Mouse (Mus musculus) intestine, embryonic 15.5 days (tissue): Measurements from ENCODE around the gene Crabp1. TPM values are rescaled to one million over a fixed set of nuclear protein-coding genes. Genes with fewer than 3 reads are reported as not detected.

Experiments
- ATAC-seq: fragments of 200-750 bp; cut with Nextera tagmentation; 2 replicates; pipeline ENCODE4 v1.8.0; 2017; ENCODE audit warnings: moderate TSS enrichment, moderate library complexity
- H3K27ac ChIP-seq: fragments of 300-500 bp; sonication (generic); 2 replicates; pipeline ENCODE4 v1.5.1; 2015; ENCODE audit warnings: mild to moderate bottlenecking, inconsistent platforms
- H3K27me3 ChIP-seq: fragments of 300-500 bp; sonication (generic); replicated peaks from 2 replicates; pipeline ENCODE4 v1.6.1; 2015; ENCODE audit warnings: inconsistent platforms
- H3K36me3 ChIP-seq: fragments of 300-500 bp; sonication (generic); 2 replicates; pipeline ENCODE4 v1.6.1; 2015; ENCODE audit warnings: inconsistent platforms
- H3K4me1 ChIP-seq: fragments of 300-500 bp; sonication (generic); replicated peaks from 2 replicates; pipeline ENCODE4 v1.6.1; 2015; ENCODE audit warnings: inconsistent platforms
- H3K4me2 ChIP-seq: fragments of 300-500 bp; sonication (generic); replicated peaks from 2 replicates; pipeline ENCODE4 v1.6.1; 2015; ENCODE audit warnings: mild to moderate bottlenecking, inconsistent platforms
- H3K4me3 ChIP-seq: fragments of 300-500 bp; sonication (generic); replicated peaks from 2 replicates; pipeline ENCODE4 v1.5.1; 2015; ENCODE audit warnings: inconsistent platforms
- H3K9ac ChIP-seq: fragments of 300-500 bp; sonication (generic); 2 replicates; pipeline ENCODE4 v1.6.1; 2015; ENCODE audit warnings: inconsistent platforms
- H3K9me3 ChIP-seq: fragments of 300-500 bp; sonication (generic); 2 replicates; pipeline ENCODE4 v1.6.1; 2016; ENCODE audit warnings: inconsistent platforms
- WGBS: fragments of 180-500 bp; shearing (Covaris S2); methylation state at CpG from one replicate; pipeline ENCODE4 v1.1.7; 2015; 5-methylcytosine and 5-hydroxymethylcytosine counted together
- polyA plus RNA-seq: library from polyadenylated mRNA; unstranded; fragments of >200 nt; fragmentation: Nextera tagmentation; extraction: Ambion mirVana; gene quantifications from 2 replicates; pipeline ENCODE4 v1.2.1, GENCODE M21; 2015

Gene Crabp1
- polyA plus RNA-seq, 1 experiment from 2014 or later, result 16.7 TPM

- no peak overlapping the region for H3K27ac ChIP-seq
- no peaks in the 10 kb centered on the region for H3K36me3 ChIP-seq
- no peaks in the 10 kb centered on the region for H3K27me3 ChIP-seq
- WGBS, result 51% methylated on average over 13 of the region's 13 CpGs
- H3K4me3 ChIP-seq, result no peak overlapping the region
- H3K4me1 ChIP-seq, result no peaks in the 10 kb centered on the region
- no peaks in the 10 kb centered on the region for H3K9me3 ChIP-seq
- H3K4me2 ChIP-seq, result no peak overlapping the region
- ATAC-seq, result peak; percentile 49; the same call in 1 of the 2 replicates
- H3K9ac ChIP-seq, result no peak overlapping the region
These were observed 18.7 kb upstream of the Crabp1 start for GRCm38 (mm10) chr9:54745740-54746370.

GRCm38 (mm10) chr9:54750215-54750981, 14.2 kb upstream of the Crabp1 start:
- H3K27ac ChIP-seq, result no peak overlapping the region
- H3K4me3 ChIP-seq, result no peak overlapping the region
- no peak overlapping the region for H3K4me2 ChIP-seq
- H3K27me3 ChIP-seq, result no peaks in the 10 kb centered on the region
- no peak overlapping the region for H3K9ac ChIP-seq
- WGBS, result 84% methylated on average over 7 of the region's 7 CpGs
- H3K9me3 ChIP-seq, result no peaks in the 10 kb centered on the region
- no peaks in the 10 kb centered on the region; the same call in 1 of the 2 replicates for H3K4me1 ChIP-seq
- H3K36me3 ChIP-seq, result no peaks in the 10 kb centered on the region
- no peak for ATAC-seq

GRCm38 (mm10) chr9:54751684-54752083, 12.9 kb upstream of the Crabp1 start:
- no peak overlapping the region for H3K4me2 ChIP-seq
- no peaks in the 10 kb centered on the region for H3K36me3 ChIP-seq
- H3K27me3 ChIP-seq, result no peaks in the 10 kb centered on the region
- 84% methylated on average over 2 of the region's 2 CpGs for WGBS
- no peaks in the 10 kb centered on the region; the same call in 1 of the 2 replicates for H3K4me1 ChIP-seq
- no peak overlapping the region for H3K27ac ChIP-seq
- ATAC-seq, result no peak
- H3K9ac ChIP-seq, result no peak overlapping the region
- H3K9me3 ChIP-seq, result no peaks in the 10 kb centered on the region
- H3K4me3 ChIP-seq, result no peak overlapping the region

DNA sequence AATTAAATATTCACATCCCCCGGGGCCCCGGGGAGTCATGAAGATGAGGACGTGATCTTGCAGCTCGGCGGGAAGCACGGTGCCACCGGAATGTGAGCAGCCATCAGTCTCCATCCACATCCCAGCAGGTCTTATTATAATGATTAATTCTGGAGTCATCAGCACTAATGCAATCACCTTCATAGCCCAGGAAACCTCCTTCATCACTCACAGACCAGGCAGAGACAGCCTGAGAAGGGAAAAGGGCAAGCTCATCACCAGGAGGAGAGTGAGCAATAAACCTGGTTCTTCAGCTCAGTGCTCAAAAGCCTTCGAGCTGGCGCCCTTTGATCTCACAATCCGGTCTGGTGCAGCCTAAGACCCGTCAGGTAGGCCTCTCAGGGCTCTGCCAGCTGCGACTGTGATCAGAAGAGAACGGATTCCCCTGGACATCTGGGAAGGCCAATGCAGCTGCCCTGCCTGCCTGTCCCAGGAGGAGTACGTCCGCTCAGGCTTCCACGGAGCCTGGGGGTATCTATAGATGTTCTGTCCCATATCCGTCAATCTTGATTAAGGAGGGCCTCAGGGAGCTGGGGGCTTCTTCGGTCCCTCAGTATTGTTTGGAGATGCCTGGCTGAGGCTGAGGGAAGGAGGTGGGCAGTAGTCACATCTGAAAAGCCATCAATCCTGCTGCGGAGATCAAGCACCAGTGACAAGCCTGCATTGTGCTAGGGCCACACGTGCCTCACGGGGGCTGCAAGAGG, 12.2 kb upstream of the Crabp1 start:
- H3K9ac ChIP-seq, result no peak overlapping the region
- H3K27ac ChIP-seq, result no peak overlapping the region
- 31% methylated on average over 21 of the region's 21 CpGs for WGBS
- H3K36me3 ChIP-seq, result no peaks in the 10 kb centered on the region
- H3K4me1 ChIP-seq, result no peaks in the 10 kb centered on the region; the same call in 1 of the 2 replicates
- H3K4me2 ChIP-seq, result no peak overlapping the region
- no peaks in the 10 kb centered on the region for H3K9me3 ChIP-seq
- no peak overlapping the region for H3K4me3 ChIP-seq
- peak; percentile 47; the same call in 1 of the 2 replicates for ATAC-seq
- no peaks in the 10 kb centered on the region for H3K27me3 ChIP-seq

- no peak overlapping the region for H3K4me3 ChIP-seq
- no peaks in the 10 kb centered on the region for H3K9me3 ChIP-seq
- H3K9ac ChIP-seq, result no peak overlapping the region
- H3K27ac ChIP-seq, result no peak overlapping the region
- H3K4me1 ChIP-seq, result no peaks in the 10 kb centered on the region; the same call in 1 of the 2 replicates
- no peak overlapping the region for H3K4me2 ChIP-seq
- no peaks in the 10 kb centered on the region for H3K27me3 ChIP-seq
- no peaks in the 10 kb centered on the region for H3K36me3 ChIP-seq
- ATAC-seq, result no peak
- WGBS, result 46% methylated on average over 11 of the region's 11 CpGs
These were observed 11.6 kb upstream of the Crabp1 start for GRCm38 (mm10) chr9:54752944-54753295.

DNA sequence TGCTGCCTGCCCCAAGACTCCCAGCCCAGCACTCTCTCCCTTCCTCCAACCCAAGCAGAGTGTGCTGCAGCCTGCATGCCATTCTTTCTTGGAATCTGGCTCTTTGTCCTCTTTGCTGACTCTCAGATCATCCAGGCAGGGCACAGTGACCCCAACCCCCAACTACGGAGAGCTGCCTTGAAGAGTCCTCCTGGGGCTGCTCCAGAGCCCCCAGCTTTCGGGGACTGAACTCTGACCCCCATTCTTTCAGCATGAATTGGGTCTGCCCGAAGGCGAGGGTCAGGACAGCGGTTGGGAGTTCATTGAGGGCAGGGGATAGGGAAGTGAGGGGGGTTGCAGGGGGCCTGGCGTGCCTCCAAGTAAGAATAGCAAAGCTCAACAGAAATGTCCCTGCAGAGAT, 5.0 kb upstream of the Crabp1 start:
- 40% methylated on average over 6 of the region's 6 CpGs for WGBS
- Histone ChIP-seq H3K9me3 (no peaks in the 10 kb centered on the region), H3K27ac (no peak overlapping the region), H3K36me3 (no peaks in the 10 kb centered on the region), H3K9ac (no peak overlapping the region), H3K27me3 (peaks cover 31% of the 10 kb centered on the region), H3K4me1 (peaks cover 2% of the 10 kb centered on the region; the same call in 1 of the 2 replicates), H3K4me3 (no peak overlapping the region), H3K4me2 (no peak overlapping the region)
- no peak for ATAC-seq

DNA sequence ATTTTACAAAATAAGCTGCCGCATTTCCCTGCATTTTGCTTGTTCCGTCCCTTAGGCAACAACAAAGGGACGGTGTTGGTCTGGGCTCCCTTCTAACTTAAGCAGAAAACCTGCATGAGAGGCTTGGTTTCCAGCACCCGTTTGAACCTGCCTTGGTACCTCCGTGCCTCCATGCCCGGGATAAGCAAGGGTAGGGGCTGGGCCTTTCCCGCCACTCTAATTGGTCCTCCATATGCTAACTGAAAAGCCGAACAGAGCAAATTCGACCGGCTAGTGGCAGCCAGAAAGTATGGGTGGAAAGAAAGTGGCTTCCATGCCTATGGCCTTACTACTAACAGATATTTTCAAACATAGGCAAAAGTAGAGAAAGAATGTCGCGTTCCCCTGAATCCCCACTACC, 457 bp upstream of the Crabp1 start:
- H3K4me2 ChIP-seq, result peak overlapping the region; percentile 81; the same call in 1 of the 2 replicates

DNA sequence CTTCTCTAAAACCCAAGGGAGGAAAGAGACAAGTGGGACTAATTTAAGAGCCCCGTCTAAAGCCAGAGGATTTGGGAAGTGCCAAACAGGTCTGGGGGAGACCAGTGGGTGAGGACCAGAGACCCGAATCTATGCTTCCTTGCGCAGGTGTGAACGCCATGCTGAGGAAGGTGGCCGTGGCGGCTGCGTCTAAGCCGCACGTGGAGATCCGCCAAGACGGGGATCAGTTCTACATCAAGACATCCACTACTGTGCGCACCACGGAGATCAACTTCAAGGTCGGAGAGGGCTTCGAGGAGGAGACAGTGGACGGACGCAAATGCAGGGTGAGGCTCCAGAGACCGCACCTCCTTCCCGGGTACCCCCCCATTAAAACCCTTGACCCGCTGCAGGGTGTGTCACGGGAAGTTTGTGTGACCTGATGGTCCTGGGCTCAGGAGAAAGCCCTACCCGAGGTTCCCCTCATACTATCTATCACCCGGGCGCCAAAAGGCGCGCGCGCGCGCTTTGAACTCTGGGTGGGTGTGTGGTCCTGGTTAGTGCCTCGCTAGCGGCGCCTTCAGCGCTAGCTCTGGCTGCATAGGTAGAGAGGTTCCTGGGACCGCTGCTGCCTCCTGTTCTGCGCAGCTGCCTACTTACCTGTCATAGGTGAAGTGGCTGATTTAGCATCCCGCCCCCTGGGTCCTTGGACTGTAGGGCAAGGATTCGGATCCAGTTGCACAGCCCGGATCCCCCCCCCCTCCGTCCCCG, 963 bp downstream of the Crabp1 start:
- Histone ChIP-seq H3K36me3 (no peaks in the 10 kb centered on the region), H3K9me3 (no peaks in the 10 kb centered on the region), H3K4me1 (peaks cover 16% of the 10 kb centered on the region), H3K27me3 (peaks cover 57% of the 10 kb centered on the region), H3K27ac (no peak overlapping the region), H3K4me3 (peak overlapping the region; percentile 34), H3K4me2 (peak overlapping the region; percentile 81), H3K9ac (no peak overlapping the region)
- WGBS, result under 1% methylated on average over 41 of the region's 41 CpGs
- peak; percentile 63 for ATAC-seq

More for the DNA sequence above, 457 bp upstream of the Crabp1 start:
- Histone ChIP-seq H3K4me3 (no peak overlapping the region), H3K27me3 (peaks cover 54% of the 10 kb centered on the region), H3K9me3 (no peaks in the 10 kb centered on the region), H3K27ac (no peak overlapping the region), H3K9ac (no peak overlapping the region), H3K36me3 (no peaks in the 10 kb centered on the region), H3K4me1 (peaks cover 16% of the 10 kb centered on the region)
- ATAC-seq, result no peak
- WGBS, result 31% methylated on average over 12 of the region's 12 CpGs

DNA sequence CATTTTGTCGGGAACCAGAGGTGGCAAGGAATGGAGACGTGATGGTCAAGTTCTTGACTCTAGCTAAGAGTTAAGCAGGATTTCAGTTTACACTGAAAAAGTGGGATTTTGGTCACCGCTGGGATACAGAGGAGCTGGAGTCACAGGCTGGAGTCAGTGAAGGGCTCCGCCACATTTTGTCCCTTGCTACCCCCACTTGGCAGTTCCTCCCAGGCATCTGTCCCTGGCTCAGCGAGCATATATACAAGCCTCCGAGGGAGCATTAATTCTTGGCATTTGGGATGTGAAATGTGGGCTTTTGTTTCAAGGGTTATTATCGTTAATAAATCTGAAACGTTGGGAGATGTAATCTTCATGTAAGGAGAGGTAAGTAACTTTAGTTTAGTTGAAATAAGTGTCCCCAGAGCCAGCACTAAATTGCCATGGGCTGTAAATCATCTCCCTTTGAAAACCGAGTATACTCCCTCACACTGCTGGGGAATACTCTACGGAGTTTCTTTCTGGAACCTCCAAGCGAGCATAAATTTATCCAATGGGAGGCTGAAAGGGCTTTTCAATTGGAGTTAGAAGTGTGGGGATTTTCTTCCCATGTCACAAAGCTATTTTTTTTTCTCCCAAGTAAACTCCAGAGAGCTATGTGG, 5.7 kb downstream of the Crabp1 start:
- Histone ChIP-seq H3K4me1 (peaks cover 7% of the 10 kb centered on the region), H3K9me3 (no peaks in the 10 kb centered on the region), H3K9ac (no peak overlapping the region), H3K27ac (no peak overlapping the region), H3K4me2 (no peak overlapping the region), H3K36me3 (no peaks in the 10 kb centered on the region), H3K4me3 (no peak overlapping the region), H3K27me3 (peaks cover 22% of the 10 kb centered on the region)
- ATAC-seq, result no peak
- 43% methylated on average over 11 of the region's 11 CpGs for WGBS

GRCm38 (mm10) chr9:54776451-54776982, 12.0 kb downstream of the Crabp1 start:
- no peaks in the 10 kb centered on the region for H3K27me3 ChIP-seq
- H3K9me3 ChIP-seq, result no peaks in the 10 kb centered on the region
- no peaks in the 10 kb centered on the region for H3K4me1 ChIP-seq
- no peak overlapping the region for H3K4me2 ChIP-seq
- no peak overlapping the region for H3K9ac ChIP-seq
- H3K27ac ChIP-seq, result no peak overlapping the region
- no peak overlapping the region for H3K4me3 ChIP-seq
- WGBS, result 73% methylated on average over 13 of the region's 13 CpGs
- H3K36me3 ChIP-seq, result no peaks in the 10 kb centered on the region
- ATAC-seq, result peak; percentile 95

DNA sequence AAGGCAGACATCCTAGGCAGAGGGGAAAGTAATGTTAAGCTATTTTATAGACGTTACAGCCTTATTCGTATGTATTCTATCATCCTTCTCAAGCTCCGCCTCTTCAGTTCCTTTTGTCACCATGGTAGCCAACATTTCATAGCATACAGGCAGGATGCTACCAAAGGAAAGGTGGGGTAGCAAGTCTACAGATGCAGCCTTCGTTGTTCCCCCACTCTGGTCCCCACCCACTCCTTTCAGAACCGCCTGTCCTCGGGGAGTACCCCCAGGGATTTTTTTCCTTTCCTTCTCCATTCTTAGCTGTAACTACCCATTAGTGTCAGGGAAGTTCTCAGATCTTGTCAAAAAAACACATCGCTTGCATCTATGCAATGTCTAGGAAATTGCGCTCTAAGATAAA, 14.7 kb downstream of the Crabp1 start:
- Histone ChIP-seq H3K27me3 (no peaks in the 10 kb centered on the region), H3K4me1 (no peaks in the 10 kb centered on the region), H3K4me3 (no peak overlapping the region), H3K4me2 (no peak overlapping the region), H3K9me3 (no peaks in the 10 kb centered on the region), H3K27ac (no peak overlapping the region), H3K9ac (no peak overlapping the region), H3K36me3 (no peaks in the 10 kb centered on the region)
- no peak for ATAC-seq
- WGBS, result 79% methylated on average over 8 of the region's 8 CpGs
